Mouse (Mus musculus) heart, embryonic 16.5 days (tissue): ENCODE measurements at regions not wholly inside any gene's neighbourhood (a gene's known extent, or its start where the extent isn't known, plus 50 kb on each side); places are given as distances from the start of the nearest gene placed in this dataset.

Experiments used
- ATAC-seq: fragments of 200-750 bp; cut with Nextera tagmentation; replicated peaks from 2 replicates; pipeline ENCODE4 v1.8.0; 2017; ENCODE audit warnings: moderate number of reproducible peaks; ENCODE audit not compliant: insufficient read depth, low FRiP score; ENCODE audit errors: extremely low read depth
- H3K27ac ChIP-seq: fragments of 300-500 bp; sonication (generic); 2 replicates; pipeline ENCODE4 v1.5.1; 2014; ENCODE audit warnings: mild to moderate bottlenecking, low read length, control low read depth, moderate library complexity
- H3K27me3 ChIP-seq: fragments of 300-500 bp; sonication (generic); 2 replicates; pipeline ENCODE4 v1.6.1; 2014; ENCODE audit warnings: low read length, mixed read lengths; ENCODE audit not compliant: control insufficient read depth, insufficient read depth
- H3K36me3 ChIP-seq: fragments of 300-500 bp; sonication (generic); 2 replicates; pipeline ENCODE4 v1.6.1; 2014; ENCODE audit not compliant: control insufficient read depth, insufficient read depth
- H3K4me1 ChIP-seq: fragments of 300-500 bp; sonication (generic); 2 replicates; pipeline ENCODE4 v1.6.1; 2014; ENCODE audit warnings: low read length, mixed read lengths; ENCODE audit not compliant: control insufficient read depth, insufficient read depth
- H3K4me2 ChIP-seq: fragments of 300-500 bp; sonication (generic); 2 replicates; pipeline ENCODE4 v1.6.1; 2014; ENCODE audit warnings: low read depth, mild to moderate bottlenecking, control low read depth, low read length
- H3K4me3 ChIP-seq: fragments of 300-500 bp; sonication (generic); 2 replicates; pipeline ENCODE4 v1.5.1; 2014; ENCODE audit warnings: mild to moderate bottlenecking, control low read depth, low read length
- H3K9ac ChIP-seq: fragments of 300-500 bp; sonication (generic); 2 replicates; pipeline ENCODE4 v1.6.1; 2014; ENCODE audit warnings: low read length, control low read depth
- H3K9me3 ChIP-seq: fragments of 300-500 bp; sonication (generic); replicated peaks from 2 replicates; pipeline ENCODE4 v1.6.1; 2016; ENCODE audit warnings: low read length; ENCODE audit not compliant: control insufficient read depth
- WGBS: fragments of 180-500 bp; shearing (Covaris S2); extraction: QIAGEN DNeasy Blood & Tissue Kit; methylation state at CpG from one replicate; pipeline ENCODE4 v1.1.7; 2014; 5-methylcytosine and 5-hydroxymethylcytosine counted together

GRCm38 (mm10) chr7:118303921-118304320 is 60.5 kb upstream of the Smg1 start:
- Histone ChIP-seq H3K4me2 (no peak overlapping the region), H3K4me3 (no peak overlapping the region), H3K4me1 (no peaks in the 10 kb centered on the region), H3K9me3 (no peaks in the 10 kb centered on the region), H3K27ac (no peak overlapping the region), H3K36me3 (no peaks in the 10 kb centered on the region), H3K9ac (no peak overlapping the region), H3K27me3 (no peaks in the 10 kb centered on the region)
- ATAC-seq = no peak
- 77% methylated on average over 6 of the region's 6 CpGs for WGBS

- no peaks in the 10 kb centered on the region for H3K4me1 ChIP-seq
- H3K9me3 ChIP-seq = no peaks in the 10 kb centered on the region
- H3K4me3 ChIP-seq = no peak overlapping the region
- no peak overlapping the region for H3K4me2 ChIP-seq
- WGBS = 62% methylated on average over 7 of the region's 7 CpGs
- no peaks in the 10 kb centered on the region for H3K36me3 ChIP-seq
- no peak overlapping the region for H3K27ac ChIP-seq
- no peak overlapping the region for H3K9ac ChIP-seq
- no peaks in the 10 kb centered on the region for H3K27me3 ChIP-seq
- ATAC-seq = no peak
Observed at GRCm38 (mm10) chr7:118300678-118301342, 57.3 kb upstream of the Smg1 start.

GRCm38 (mm10) chr7:118297613-118298012 is 54.1 kb upstream of the Smg1 start:
- Histone ChIP-seq H3K4me1 (no peaks in the 10 kb centered on the region), H3K27me3 (no peaks in the 10 kb centered on the region), H3K27ac (no peak overlapping the region), H3K9ac (peak overlapping the region; percentile 25; the same call in 1 of the 2 replicates), H3K36me3 (no peaks in the 10 kb centered on the region), H3K4me2 (peak overlapping the region; percentile 34), H3K9me3 (peaks cover 7% of the 10 kb centered on the region; the same call in 1 of the 2 replicates), H3K4me3 (no peak overlapping the region)
- WGBS = 3% methylated on average over 13 of the region's 13 CpGs
- peak; percentile 65; the same call in 1 of the 2 replicates for ATAC-seq

GRCm38 (mm10) chr7:118296856-118297518 is 53.5 kb upstream of the Smg1 start:
- H3K4me3 ChIP-seq = no peak overlapping the region
- peak overlapping the region; percentile 34 for H3K4me2 ChIP-seq
- H3K36me3 ChIP-seq = no peaks in the 10 kb centered on the region
- H3K27ac ChIP-seq = no peak overlapping the region
- 76% methylated on average over 14 of the region's 14 CpGs for WGBS
- peaks cover 7% of the 10 kb centered on the region; the same call in 1 of the 2 replicates for H3K9me3 ChIP-seq
- no peaks in the 10 kb centered on the region for H3K27me3 ChIP-seq
- no peak for ATAC-seq
- peak overlapping the region; percentile 25; the same call in 1 of the 2 replicates for H3K9ac ChIP-seq
- no peaks in the 10 kb centered on the region for H3K4me1 ChIP-seq

GRCm38 (mm10) chr7:118295855-118296254 is 52.4 kb upstream of the Smg1 start:
- 75% methylated on average over 6 of the region's 6 CpGs for WGBS
- Histone ChIP-seq H3K4me2 (no peak overlapping the region), H3K27me3 (no peaks in the 10 kb centered on the region), H3K36me3 (no peaks in the 10 kb centered on the region), H3K9me3 (peaks cover 7% of the 10 kb centered on the region; the same call in 1 of the 2 replicates), H3K9ac (no peak overlapping the region), H3K4me1 (no peaks in the 10 kb centered on the region), H3K4me3 (no peak overlapping the region), H3K27ac (no peak overlapping the region)
- no peak for ATAC-seq

- Histone ChIP-seq H3K4me2 (no peak overlapping the region), H3K4me3 (no peak overlapping the region), H3K4me1 (no peaks in the 10 kb centered on the region), H3K27ac (no peak overlapping the region), H3K27me3 (no peaks in the 10 kb centered on the region), H3K36me3 (no peaks in the 10 kb centered on the region), H3K9ac (no peak overlapping the region), H3K9me3 (peaks cover 7% of the 10 kb centered on the region; the same call in 1 of the 2 replicates)
- no peak for ATAC-seq
- WGBS = 77% methylated on average over 11 of the region's 11 CpGs
Observed at GRCm38 (mm10) chr7:118295275-118295674, 51.8 kb upstream of the Smg1 start.

GRCm38 (mm10) chr7:118294637-118295036 is 51.2 kb upstream of the Smg1 start:
- Histone ChIP-seq H3K4me3 (no peak overlapping the region), H3K9ac (no peak overlapping the region), H3K4me2 (no peak overlapping the region), H3K27me3 (no peaks in the 10 kb centered on the region), H3K4me1 (no peaks in the 10 kb centered on the region), H3K27ac (no peak overlapping the region), H3K36me3 (no peaks in the 10 kb centered on the region), H3K9me3 (peaks cover 7% of the 10 kb centered on the region; the same call in 1 of the 2 replicates)
- ATAC-seq = no peak
- WGBS = 90% methylated on average over 12 of the region's 12 CpGs
